Mouse (Mus musculus): Measurements from ENCODE around the gene Steap1.

DNA sequence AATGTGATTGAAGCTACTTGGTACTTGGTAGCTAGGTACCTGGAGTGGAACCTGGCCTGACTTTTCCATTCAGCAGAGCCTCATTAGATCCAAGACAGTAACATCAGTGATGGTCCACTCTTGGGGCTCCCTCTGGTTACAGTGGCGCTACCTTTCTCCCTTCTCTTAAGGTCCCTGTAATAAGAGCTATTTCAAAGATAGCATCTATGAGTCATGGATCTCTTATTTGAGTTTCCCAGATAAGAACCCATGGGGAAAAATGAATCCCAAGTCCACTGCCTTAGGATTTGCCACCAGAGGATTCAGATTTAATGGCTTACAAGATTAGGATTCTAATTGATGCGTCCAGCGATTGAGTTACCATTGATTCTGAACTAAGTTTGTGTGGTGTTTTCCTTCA is 16.9 kb downstream of the Steap1 start:
- no peak for TF ChIP-seq POLR2A (IDR thresholded peaks at IDR 0.05; ENCODE audit: insufficient read depth, low read depth, low read length)
- TF ChIP-seq CTCF (IDR thresholded peaks at IDR 0.05): no peak

Measured in heart, adult 2 months (tissue).